Mouse (Mus musculus) cerebellum, postnatal 4 days (tissue): ENCODE data around the gene Spag6l.
"Not testable (repeated sequence)": the region's sequence is repeated elsewhere in the genome, so short reads cannot be mapped to it uniquely, and the experiment has no call there.

ENCODE experiments used
- DNase-seq, 2 experiments: peaks; one replicate each; pipeline ENCODE4 v3.0.0; 2022; ENCODE audit warnings: low spot score in 2 of 2, mixed read lengths in 1 of 2

Gene Spag6l

DNA sequence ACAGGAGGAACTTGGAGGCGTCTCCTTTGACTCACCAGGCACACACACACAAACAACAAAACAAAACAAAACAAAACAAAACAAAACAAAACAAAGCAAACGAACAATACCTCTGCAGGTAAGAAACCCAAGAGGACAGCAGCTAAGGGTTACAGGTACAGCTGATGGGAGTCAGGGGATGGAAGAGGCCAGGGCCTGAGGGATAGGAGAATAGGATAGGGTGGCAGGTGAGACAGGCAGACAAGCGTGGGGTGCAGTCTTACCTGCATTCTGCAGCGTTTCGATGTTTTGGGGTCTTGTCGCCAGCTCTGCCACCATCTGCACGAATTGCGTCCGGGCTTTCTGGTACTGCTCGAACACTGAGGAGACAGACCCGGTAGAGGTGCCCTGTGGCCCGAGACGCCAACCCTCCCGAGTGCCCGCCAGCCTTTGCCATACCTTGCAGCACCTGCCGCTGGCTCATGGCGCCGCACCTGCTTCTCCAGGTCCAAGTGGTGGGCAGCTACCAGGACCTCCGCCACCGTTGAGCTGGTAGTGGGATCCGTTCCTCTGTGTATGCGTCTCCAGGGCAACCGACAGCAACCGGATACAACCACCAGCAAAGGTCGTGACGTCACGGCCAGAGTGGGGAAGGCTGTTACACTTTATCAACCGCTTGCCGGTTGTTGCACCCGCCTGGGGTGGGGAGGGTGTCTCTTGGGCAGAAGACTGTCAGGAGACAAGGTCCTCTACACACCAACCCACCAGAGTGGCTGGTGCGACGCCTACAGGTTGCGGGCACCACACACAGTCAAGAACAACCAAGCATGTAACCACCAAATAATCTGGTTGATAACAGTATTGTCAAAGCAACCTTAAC lies at the start of gene Spag6l:
TSS of gene Spag6l (minus strand) at position 700 of the 859 bp plus-strand sequence.
- DNase-seq, result peak in 1 of 2 experiments; percentile 37

DNA sequence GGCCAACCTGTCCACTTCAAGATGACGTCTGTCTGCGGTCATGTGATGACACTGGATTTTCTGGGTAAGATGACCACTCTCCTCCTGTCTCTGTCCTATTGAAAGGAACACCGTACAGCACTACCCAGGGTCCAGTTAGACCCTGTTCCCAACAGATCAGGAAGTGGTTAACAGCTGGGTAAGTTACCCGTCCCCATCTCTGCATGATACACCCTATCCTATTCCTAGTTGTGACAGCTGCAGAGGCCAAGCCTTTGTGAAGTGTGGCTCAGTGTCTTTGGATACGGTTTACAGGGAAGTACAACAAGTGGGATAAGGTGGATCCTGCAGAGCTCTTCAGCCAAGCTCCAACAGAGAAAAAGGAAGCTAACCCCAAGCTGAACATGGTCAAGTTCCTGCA lies 49.8 kb upstream of the Spag6l start:
- DNase-seq, result no peak

DNA sequence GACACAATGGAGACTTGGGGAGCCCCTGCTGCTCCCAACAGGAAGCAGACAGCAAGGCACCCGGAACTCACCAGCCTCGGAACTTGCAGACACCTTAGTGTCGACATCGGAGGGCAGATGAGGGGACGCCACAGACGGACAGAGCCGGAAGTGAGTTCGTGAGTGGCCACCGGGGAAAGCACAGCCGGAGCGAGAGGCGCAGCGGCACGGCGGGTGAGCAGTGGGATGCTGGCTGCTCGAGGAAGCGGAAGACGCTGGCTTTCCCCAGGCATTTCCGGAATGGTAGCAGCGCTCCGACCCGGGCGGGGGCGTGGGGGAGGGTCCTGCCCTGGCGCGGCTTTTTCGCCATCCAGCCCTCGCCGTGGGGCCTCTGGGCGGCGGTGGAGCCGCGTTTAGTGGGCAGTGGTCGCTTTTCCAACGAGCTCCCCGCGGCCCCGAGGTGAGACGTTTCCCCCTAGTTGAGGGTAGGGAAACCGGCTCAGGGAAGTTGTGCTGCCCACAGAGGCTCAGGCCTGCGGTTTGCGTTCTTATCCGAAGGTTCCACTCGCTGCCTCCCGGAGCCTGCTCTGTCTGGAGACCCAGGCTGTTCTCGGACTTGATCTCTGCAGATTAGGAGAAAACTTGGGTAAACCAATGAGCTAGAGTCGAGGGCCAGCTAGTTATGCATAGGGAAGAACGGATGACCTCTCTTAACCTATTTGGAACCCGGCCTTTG lies 41.5 kb upstream of the Spag6l start, which contains the start of the genes Top3b and Vpreb1:
TSS of gene Top3b (plus strand) at position 120 of the 715 bp plus-strand sequence.
TSS of gene Vpreb1 (minus strand) at position 227 of the 715 bp plus-strand sequence.
- peak; percentile 78 to 84 for DNase-seq

DNA sequence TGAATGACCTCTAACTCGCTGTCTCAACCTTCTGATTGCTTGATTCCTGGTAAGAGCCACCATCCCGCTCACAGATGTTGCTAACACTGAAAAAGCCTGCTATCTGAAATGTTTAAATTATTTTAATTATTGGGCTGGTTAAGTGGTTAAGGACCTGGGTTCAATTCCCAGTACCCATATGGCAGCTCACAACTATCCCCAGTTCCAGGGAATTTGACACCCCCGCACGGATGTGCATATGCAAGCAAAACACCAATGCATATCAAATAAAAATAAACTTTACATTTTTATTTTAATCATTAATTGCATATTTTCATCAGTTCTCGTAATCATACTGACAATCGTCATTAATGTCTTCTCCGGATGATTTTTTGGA lies 41.0 kb upstream of the Spag6l start:
- no peak for DNase-seq

DNA sequence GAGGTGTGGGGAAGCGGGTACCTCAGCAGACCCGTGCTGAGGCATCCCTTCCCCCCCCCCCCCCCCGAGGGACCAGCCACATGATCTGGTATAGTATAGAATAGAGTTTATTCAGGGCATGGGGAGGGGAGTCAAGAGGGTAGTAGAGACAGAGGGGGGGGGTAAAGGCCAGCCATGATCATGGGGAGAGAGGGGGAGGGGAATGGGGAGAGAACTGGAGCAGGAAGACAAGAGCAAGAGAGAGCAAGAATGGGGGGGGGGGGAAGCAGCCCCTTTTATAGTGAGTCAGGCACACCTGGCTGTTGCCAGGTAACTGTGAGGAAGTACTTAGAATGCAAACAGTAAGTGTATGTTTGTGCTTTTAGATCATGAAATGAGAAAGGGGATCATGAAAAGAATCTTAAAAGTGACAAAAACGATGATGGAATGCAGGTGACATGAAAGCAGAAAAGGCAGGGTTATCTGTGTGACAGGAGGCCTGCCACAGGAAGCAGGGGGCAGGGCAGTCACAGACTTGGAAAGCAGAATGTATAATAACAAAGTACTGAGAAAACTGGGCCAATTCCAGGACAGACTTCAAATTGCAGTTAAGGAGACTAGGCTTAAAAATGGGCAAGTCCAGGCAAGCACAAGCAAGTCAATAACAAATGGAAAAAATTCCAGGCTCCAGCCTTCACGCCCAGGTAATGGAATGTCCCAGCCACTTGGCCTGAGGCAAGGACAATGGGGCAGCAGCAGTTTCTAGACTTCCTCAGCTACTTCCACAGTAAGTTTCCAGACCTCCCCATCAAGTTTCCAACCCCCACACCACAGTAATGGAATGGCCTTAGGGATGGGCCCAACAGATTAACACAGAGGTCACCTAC lies 36.7 kb upstream of the Spag6l start:
- DNase-seq, result no peak

DNA sequence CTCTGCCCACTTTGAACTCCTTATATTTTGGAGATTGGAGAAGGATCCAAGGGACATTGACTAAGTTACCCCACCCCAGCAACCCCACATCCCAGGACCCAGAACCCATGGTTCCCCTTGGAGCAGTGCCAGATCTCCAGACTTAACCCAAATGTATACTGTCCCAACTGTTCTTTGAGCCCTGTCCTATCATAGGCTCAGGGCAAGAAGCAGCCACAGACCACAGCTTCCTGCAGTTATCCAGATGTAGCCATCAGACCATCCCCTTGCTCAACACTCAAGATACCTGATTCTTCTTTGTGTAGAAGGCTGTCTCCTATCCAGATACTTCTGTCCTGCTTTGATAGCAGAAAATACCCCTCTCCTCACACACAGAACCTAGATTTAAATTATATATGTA lies 36.0 kb upstream of the Spag6l start:
- no peak for DNase-seq

DNA sequence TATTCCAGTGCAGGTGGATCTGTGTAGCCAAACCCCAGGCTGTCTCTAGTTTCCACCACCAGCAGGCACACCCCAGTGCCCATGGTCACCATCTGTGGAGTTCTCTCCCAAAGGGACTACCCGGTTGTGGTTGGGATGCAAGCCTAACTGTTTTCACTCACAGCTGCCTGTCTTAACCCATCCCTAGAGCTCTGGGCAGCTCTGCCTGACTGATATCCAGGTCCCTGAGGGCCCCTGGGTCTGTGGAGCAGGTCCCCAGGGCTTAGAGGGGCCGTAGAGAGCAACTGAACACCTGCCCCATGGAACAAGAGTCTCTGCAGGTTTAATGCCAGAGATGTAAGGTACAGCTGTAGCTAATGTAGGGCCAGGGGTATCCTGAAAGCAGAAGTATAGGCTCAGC lies 34.7 kb upstream of the Spag6l start, which contains the start of gene Igll1:
TSS of gene Igll1 (minus strand) at position 8 of the 400 bp plus-strand sequence.
- no peak for DNase-seq

DNA sequence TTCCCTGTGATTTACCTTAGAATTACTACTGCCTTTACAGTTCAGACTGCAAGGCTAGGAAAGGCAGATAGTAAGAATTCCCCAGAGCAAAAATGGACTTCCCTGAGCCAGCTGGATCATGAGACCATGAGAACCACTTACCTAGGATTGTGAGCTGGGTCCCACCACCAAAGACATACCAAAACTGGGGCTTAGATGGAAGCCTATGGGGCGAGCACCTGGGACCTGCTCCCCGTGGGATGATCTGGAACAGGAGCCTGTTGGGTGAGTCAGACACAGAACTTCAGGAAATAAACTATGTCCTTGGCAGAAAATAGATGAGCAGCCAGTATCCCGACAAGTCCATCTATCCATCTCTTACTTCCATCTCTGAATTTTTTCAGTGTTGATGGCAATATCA lies 33.0 kb upstream of the Spag6l start:
- DNase-seq, result no peak

DNA sequence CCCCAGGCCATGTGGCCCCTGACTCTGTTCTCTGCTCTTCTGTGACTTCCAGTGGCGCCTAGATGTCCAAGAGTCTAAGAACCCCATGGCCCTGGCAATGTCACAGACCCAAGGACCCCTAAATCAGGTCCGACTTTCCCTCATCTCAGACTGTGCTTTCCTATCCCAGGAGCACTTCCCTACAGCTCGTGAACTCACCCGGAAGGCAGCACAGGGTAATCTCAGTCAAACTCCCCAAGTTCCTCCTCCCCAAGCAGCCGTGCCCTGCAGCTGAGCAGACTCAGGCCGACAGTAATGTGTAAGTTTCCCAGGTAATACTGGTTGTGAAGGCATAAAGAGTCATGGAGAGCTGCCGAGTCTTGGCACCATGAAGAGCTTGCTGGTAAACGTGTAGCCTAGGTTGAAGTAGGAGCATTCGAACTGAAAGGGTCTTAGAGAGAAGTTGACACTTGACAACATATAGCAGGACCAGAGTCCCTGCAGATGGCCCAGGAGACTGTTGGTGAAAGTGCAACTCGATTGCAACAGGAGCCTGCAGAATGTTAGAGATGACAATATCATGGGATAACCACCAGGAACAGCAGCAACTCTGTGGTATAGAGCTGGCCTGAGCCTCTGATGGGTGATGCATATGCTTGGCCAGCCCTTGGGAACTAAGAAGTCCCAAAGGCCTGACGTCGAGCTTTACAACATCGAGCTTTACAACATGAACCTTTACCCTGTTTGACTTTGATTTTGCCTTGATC lies 27.6 kb upstream of the Spag6l start:
- DNase-seq, result no peak

DNA sequence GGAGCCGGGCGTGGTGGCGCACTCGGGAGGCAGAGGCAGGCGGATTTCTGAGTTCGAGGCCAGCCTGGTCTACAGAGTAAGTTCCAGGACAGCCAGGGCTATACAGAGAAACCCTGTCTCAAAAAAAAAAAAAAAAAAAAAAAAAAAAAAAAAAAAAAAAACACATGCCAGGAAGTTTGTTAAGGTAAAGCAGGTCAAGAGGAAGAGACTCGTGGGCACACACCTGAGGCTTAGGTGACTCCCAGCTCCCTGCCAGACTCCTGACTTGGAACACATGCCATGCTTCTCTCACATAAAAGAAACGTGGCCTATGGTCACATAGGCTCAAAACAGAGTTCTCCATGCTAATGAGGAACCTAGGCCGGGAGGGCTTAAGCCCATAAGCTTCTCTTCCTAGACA lies 26.8 kb upstream of the Spag6l start:
- DNase-seq, result not testable (repeated sequence)

DNA sequence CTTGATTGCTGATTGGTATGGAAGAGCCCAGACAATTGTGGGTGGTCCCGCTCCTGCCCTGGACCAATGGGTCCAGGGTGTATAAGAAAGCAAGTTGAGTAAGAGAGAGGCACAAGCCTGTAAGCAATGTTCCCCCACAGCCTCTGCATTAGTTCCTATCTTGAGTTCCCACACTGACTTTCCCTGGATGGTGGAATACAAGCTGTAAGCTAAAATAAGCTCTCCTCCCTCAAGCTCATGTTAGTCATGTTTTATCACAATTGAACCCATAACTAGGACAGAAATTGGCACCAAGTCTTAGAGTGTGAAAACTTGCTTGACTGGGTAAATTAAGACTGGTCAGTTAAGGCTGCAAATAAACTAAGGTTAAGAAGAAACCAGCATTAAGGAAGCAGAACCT lies 26.3 kb upstream of the Spag6l start:
- no peak for DNase-seq

DNA sequence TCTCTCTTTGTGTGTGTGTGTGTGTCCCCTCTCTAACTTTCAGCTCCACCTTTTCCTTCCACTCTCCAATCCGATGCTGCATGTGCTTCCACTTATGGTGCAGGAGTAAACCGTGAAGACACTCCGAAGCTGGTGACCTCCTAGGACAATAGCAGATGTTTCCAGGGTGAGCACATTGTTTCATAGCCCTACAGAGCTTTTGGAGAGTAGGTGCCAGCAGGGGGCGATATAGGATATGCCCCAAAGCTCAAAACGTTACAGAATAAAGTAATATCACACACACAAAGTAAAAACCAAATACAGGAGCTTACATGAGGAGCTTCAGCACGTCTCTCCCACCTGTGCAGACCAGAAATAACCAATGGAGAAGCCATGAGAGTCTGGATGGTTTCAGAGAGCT lies 25.6 kb upstream of the Spag6l start:
- DNase-seq, result no peak

DNA sequence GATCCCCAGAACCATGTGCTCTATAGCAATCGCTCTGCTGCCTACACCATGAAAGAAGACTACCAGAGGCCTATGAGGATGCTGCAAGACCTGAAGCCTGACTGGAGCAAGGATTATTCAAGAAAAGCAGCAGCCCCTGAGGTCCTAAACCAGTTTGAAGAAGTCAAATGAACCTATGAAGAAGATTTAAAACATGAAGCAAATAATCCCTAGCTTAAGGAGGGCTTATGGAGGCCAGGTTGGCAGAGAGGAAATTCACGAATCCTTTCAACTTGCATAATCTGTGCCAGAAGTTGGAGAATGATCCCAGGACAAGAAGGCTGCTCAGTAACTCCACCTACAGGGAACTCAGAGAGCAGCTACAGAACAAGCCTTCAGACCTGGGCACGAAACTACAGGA lies 23.2 kb upstream of the Spag6l start:
- DNase-seq, result no peak

DNA sequence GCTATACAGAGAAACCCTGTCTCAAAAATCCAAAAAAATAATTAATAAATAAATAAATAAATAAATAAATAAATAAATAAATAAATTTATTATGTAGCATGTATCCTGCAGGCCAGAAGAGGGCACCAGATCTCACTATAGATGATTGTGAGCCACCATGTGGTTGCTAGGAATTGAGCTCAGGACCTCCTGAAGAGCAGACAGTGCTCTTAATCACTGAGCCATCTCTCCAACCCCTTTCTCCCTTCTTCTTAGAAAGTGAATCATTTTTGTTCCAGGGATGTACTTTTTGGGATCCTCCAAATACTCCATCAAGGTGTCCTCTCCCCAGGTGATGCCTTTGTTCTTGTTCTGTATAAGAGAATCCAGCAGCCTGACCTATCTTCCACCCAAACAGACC lies 19.9 kb upstream of the Spag6l start:
- DNase-seq, result no peak

DNA sequence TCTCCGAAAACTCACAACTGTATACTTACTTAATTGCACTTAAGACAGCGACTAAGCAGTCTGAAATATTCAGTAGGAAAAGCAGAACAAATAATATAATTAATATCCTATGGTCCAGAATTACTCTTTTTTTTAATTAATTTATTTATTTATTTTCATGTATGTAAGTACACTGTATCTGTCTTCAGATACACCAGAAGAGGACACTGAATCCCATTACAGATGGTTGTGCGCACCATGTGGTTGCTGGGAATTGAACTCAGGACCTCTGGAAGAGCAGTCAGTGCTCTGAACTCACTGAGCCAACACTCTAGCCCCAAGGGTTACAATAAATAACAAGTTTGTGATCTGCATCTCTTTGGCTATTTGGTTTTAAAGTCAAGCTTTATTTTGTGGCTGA lies 415 bp upstream of the Spag6l start:
- DNase-seq, result no peak

DNA sequence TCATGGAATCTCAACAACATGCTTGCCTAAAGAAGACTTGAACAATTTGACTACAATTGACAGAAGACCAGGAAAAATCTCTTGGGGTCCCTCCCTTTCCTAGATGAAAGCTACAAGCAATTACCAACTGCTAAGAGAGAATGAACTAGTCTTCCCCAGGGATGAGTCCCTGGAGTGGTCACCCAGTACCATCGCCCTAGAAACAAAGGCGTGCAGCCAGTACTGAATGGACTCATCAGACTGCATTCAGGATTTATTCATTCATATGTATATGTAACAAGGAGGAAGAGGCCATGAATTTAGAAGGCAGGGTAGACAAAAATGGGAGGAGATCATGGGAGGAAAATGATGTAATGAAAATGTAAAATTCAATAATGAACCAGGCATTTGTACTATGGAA lies 3.0 kb downstream of the Spag6l start:
- DNase-seq, result no peak

DNA sequence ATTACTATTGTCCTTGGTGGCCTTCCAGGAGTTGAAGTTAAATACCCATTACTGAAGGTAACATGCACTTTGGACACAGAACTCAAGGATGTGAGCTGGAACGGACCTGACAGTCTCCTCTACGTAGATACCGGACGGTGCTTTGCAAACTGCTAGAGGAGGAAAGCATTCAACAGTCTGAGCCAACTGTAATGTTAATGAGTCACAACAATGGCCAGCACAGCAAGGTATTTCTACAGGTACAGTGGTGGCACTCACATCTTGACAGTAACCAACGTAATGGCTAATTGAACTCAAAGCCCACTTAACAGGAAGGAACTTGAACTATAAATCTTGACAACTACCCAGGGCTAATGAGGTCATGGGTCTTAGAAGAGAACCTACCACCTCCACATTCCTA lies 3.8 kb downstream of the Spag6l start:
- no peak for DNase-seq

DNA sequence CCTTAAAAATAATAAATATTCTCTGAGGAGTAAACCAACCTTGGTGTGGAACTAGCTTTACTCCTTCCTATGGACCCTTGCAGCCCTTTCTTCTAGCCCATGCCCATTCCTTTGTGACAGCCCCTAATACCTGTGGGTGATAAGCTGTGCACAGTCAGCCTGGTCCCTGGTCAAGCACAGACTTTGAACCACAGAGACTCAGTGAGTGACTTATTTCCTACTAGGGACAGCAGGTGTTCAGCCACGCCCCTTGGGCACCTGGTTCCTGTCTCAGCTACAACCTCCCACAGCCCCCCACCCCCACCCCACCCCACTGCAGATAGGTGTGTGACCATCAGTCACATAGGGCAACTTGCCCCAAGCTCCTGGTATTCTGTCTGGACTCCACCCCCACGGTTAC lies 22.9 kb downstream of the Spag6l start:
- DNase-seq, result no peak
